Mouse (Mus musculus) left cerebral cortex, postnatal 14 days (tissue): ENCODE measurements around the gene Pilra. TPM values are rescaled to one million over a fixed set of nuclear protein-coding genes. Genes with fewer than 3 reads are reported as not detected.

ENCODE experiments used
- DNase-seq, 2 experiments: peaks; one replicate each; pipeline ENCODE4 v3.0.0; 2021 to 2022; ENCODE audit warnings: low spot score in 2 of 2, mixed read lengths in 1 of 2
- intact Hi-C: fragments of 180-260 bp; cut with DNase I; formaldehyde crosslinking; loops from one replicate; pipeline ENCODE4 v1.15.1; 2025
- total RNA-seq, 2 experiments: library from RNA; stranded (reverse); gene quantifications; 2 replicates each; pipeline ENCODE4 v1.2.3; 2021

The Pilra gene
- total RNA-seq, 2 experiments from 2014 or later = 0.53 to 0.72 TPM

DNA sequence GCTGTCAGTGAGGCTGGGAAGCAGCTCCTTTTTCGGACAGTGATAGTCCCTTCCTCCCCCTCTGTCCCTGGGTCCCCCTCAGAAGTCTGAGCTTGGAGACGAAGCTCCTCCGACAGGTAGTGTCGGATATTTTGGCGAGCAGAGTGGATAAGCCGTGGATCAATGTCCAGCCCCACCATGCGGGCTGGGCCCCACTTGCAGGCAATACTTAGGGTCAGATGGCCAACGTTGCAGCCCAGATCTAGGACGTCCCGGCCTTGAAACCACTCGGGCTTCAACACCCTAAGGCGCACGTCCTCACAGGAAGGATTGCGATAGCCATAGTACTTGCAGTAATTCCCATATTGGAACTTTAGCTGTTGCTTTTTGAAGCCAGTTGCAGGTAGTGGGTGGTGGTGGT lies 51.5 kb downstream of the Pilra start:
- intact Hi-C loops = loop anchor here (10.0 kb wide), 1 partner anchor 330 kb away; the partner anchor contains the start of gene Zscan21
- no peak for DNase-seq

DNA sequence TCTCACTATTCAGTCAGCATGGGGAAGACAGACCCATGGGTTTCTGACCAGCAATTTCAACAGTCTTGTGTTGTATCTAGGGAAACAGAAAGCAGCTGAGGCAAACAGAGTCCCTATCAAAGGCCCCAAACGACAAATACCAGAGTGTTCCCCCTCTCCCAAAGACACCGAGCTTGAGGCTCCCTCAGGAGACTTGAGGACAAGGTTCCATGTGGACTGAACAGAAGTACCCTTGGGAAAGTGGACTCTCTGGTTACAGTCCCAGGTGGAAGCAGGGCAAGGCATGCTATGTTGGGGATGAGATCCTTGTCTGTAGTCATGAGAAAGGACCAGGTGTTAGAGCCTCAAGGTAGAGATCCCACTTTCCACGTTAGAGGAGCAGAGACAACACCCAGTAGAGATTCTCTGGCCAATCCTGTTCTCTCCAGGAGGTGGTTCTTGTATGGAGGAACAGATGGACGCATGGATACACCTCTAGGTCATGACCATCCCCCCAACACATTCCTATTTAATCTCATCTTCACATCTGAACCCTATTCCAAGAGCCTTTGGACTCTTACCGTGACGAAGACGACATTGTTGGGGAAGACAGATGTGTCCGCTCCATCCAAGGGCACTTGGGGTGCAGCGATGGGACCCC lies 52.1 kb downstream of the Pilra start:
- no peak for DNase-seq
- intact Hi-C loops = loop anchor here (10.0 kb wide), 1 partner anchor 331 kb away; the partner anchor contains the start of gene Zscan21

DNA sequence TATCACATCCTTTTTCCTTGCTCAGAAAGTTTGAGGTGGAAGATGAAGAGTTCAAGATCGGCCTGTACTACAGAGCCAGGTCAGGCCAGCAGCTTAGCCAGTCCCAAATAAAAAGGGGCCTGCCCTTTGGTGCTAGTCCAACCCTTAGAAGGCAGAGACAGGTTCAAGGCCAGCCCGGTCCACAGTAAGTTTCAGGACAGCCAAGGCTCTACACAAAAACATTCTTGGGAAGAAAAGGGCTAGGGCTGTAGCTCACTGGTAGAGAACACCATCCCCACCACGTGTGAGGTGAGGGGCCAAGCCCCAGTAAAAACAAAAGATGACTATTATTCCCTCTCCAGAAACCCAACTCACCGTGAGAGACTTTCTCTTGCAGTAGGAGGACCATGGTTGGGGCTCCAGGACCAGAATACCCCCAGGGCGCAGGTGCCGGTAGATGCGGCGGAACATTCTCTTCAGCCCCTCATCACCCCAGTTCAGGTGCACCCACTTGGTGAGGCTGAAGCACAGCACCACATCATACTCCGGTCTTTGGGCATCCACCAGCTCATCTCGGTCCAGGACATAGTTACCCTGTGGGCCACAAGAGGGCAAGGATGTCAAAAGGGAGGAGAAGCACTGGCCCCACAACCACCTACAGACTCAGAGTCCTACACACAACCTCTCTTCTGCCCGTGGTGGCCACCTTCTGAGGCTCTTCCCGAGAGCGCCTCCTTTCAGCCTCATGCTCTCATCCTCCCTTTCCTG lies 53.1 kb downstream of the Pilra start:
- no peak for DNase-seq
- intact Hi-C loops = loop anchor here (10.0 kb wide), 1 partner anchor 332 kb away; the partner anchor contains the start of gene Zscan21

DNA sequence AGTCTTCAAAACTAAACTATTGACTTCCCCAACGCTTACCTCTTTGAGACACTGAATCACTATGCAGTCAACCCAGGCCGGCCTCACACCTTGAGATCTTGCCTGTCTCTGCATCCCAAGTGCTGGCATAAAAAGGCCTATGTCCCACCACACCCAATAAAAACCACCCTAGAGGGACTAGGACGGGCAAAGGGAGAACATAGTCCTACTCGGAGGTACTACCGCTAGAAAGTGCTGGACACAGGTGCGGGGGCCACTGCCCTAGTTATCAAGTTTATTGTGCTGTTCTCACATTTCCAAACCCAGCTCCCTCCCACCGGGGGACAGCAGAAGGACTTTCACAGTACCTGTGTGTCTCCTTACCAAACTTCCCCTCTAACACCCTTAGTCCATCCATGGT lies 54.4 kb downstream of the Pilra start:
- DNase-seq = no peak
- intact Hi-C loops = loop anchor here (10.0 kb wide), 1 partner anchor 333 kb away; the partner anchor contains the start of gene Zscan21

DNA sequence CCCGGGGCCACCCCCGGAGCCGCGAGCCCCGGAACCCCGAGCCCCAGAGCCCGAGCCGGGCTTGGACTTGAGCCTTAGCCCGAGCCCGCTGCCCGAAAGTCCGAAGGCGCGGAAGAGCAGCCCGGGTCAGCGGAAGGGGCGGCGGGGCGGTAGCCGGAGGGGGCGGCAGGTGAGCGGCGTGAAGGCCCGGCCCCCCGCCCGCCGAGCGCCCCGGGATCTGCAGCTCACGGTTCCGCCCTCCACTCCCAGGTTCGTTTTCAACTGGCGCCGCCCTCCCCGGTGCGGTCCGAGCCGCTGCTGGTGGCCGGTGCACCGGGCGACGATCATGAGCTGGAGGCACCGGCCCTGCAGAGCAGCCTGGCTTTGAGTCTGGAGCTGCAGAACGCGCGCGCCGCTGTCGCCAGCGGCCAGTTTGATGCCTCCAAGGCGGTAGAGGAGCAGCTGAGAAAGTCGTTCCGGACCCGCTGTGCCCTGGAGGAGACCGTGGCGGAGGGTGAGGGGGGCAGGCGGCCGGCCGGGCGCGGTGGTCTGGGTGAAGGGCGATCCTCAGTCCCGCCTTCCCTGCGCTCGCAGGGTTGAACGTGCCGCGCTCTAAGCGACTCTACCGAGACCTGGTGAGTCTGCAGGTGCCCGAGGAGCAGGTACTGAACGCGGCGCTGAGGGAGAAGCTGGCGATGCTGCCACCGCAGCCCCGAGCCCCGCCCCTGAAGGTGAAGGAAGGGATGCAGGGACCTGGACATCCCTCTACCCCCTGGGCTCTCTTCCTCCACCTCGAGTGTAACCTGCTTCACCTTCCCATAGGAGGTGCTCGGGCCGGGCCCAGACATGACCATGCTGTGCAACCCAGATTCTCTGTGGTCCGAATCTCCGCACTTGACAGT lies 56.8 kb downstream of the Pilra start:
- intact Hi-C loops = no loop called here
- DNase-seq = no peak

DNA sequence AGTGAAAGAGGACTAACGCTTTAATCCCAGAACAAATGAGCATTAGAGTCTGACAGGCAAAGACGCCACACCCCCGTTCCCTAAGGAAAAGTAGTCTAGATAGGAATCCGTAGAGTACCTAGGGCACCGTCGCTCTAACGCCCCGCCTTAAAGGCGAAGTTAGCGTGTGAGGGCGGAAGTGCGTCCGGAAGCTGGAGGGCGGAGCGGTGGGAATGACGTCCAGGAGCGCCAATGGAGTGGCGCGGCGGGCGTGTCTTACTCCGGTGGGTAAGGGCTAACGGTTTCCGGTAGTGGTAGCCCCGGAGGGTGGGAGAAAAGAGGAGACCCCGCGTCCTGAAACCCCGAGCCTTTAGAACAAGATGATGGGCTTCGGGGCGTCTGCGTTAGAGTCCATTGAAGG lies 57.4 kb downstream of the Pilra start, which contains the start of gene Ppp1r35:
Ppp1r35 (plus strand) TSS at position 215 of the 400 bp plus-strand sequence.
- peak; percentile 96 to 98 for DNase-seq
- intact Hi-C loops = no loop called here

DNA sequence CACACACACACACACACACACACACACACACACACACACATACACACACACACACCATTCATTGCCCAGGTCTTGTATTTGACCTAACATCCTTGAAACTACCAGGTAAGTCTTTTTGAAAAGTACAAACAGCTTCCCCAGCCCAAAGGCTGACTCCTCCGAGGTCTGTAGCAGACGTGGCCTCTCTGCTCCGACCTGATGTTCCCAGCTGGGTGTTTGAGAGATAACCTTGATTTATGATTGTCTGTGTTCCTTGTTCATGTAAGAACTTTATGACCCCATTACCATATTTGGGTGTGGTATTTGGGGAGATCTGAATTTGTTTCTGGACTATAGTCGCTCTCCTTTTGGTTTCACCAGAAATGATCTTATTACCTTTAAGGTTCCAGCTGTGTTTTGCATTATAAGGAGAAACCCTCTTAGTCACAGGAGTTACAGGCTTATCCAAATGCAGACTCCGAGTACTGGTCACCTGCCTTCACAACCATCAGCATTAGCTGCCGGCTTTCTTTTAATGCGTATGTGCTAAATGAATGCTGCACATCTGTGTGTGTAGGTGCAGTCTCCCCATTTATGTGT lies 58.7 kb downstream of the Pilra start:
- DNase-seq = no peak
- intact Hi-C loops = no loop called here

DNA sequence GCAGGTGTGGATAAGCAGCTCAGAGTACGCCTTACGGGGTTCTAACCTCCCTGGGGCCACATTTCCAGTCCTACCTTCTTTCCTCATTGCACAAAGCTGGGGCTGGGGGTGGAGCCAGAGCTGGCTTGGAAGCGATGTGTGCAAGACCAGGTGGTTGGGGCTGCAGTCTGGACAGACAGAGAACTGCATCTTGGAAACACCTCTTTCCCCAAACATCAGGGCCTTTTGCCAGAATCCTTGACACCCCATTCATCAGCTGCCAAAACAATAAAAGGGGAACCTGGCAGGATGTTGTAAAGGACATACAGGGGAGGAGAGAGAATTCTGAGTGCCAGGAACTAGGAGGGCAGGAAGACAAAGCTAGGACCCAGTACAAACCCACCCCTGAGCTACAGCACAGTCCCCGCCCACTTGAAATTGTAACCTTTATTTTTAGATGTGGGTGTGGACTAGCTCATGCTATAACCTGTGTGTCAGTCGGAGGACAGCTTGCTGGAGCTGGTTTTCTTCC lies 59.6 kb downstream of the Pilra start:
- intact Hi-C loops = no loop called here
- DNase-seq = no peak

DNA sequence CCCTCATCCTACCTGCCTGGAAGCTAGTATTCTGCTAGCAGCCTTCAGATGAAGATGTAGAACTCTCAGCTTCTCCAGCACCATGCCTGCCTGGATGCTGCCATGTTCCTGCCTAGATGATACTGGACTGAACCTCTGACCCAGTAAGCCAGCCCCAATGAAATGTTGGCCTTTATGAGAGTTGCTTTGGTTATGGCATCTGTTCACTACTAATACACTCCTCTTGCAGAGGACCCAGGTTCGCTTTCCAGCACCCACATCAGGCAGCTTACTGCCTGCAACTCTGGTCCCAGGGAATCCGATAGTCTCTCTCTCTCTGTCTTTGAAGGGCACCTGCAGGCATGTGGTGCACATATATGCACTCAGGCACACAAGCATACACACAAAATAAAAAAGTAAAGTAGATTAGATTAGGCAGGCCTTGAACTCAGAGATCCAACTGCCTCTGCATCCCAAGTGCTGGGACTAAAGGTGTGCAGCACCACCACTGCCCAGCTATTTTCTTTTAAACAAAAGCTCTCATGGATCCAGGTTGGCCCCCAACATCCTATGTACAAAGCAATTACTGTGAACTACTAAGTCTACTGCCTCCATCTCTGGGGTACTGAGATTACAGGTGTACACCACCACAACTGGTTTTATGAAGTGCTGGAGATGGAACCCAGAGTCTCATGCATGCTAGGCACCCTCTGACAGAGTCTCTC lies 60.3 kb downstream of the Pilra start:
- DNase-seq = no peak
- intact Hi-C loops = no loop called here

DNA sequence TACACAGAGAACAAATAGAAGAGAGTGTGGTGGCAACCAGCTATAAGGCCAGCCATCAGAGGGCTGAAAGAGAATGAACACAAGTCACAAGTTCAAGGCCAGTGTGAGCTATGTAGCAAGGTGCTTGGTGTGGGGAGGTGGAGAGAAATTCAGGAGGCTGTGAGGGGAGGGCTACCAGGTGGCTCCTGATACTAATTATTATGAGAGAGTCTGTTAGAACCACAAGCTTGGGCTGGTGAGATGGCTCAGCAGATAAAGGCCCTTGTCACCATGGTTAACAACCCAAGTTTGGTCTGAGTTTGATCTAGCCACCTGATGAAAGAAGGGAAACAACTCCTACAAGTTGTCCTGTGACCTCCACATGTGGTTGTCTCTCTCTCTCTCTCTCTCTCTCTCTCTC lies 63.3 kb downstream of the Pilra start:
- intact Hi-C loops = no loop called here
- DNase-seq = no peak

Other genes with a start within 250 kb of the Pilra start
- 10 to 100 TPM; 32.7 to 33.5 TPM for gene Mospd3, start 235.2 kb downstream of the Pilra start, total RNA-seq
- gene Pcolce, start 222.5 kb downstream of the Pilra start, total RNA-seq = 10 to 100 TPM; 12.9 to 14.6 TPM
- gene Fbxo24, start 207.3 kb downstream of the Pilra start, total RNA-seq = under 1 TPM in 1 of 2 experiments, not detected in 1; 0.15 TPM
- gene Lrch4, start 207.2 kb downstream of the Pilra start, total RNA-seq = 10 to 100 TPM in 1 of 2 experiments, 1 to 10 TPM in 1; 7.1 to 13.7 TPM
- gene Gm20605, start 207.1 kb downstream of the Pilra start, total RNA-seq = 10 to 100 TPM in 1 of 2 experiments, 1 to 10 TPM in 1; 8.8 to 10.6 TPM
- gene Sap25, start 194.9 kb downstream of the Pilra start, total RNA-seq = 1 to 10 TPM; 1.7 to 4.7 TPM
- gene Irs3, start 190.6 kb downstream of the Pilra start, total RNA-seq = under 1 TPM in 1 of 2 experiments, not detected in 1; 0.27 TPM
- 10 to 100 TPM; 38.7 to 40.8 TPM for gene Agfg2, start 151.6 kb downstream of the Pilra start, total RNA-seq
- gene Nyap1, start 94.7 kb downstream of the Pilra start, total RNA-seq = 10 to 100 TPM; 78.5 to 83.4 TPM
- 100 to 1,000 TPM; 169 to 181 TPM for gene Tsc22d4, start 90.6 kb downstream of the Pilra start, total RNA-seq
- 10 to 100 TPM; 26.0 to 29.2 TPM for gene Ppp1r35, start 57.4 kb downstream of the Pilra start, total RNA-seq
- gene Mepce, start 48.6 kb downstream of the Pilra start, total RNA-seq = 10 to 100 TPM; 29.2 to 30.2 TPM
- 1 to 10 TPM; 4.4 to 7.4 TPM for gene Zcwpw1, start 48.5 kb downstream of the Pilra start, total RNA-seq
- gene Pilrb1, start 21.8 kb upstream of the Pilra start, total RNA-seq = not detected
- gene Pilrb2, start 35.5 kb upstream of the Pilra start, total RNA-seq = not detected
- gene Cyp3a13, start 85.3 kb upstream of the Pilra start, total RNA-seq = under 1 TPM in 1 of 2 experiments, not detected in 1; 0.15 TPM
- gene Gjc3, start 126.8 kb upstream of the Pilra start, total RNA-seq = 10 to 100 TPM; 12.4 to 14.7 TPM
- gene Azgp1, start 145.2 kb upstream of the Pilra start, total RNA-seq = not detected
- gene Smok3a, start 185.0 kb upstream of the Pilra start, total RNA-seq = not detected
- gene Smok3b, start 185.1 kb upstream of the Pilra start, total RNA-seq = not detected
- gene Smok3c, start 216.9 kb upstream of the Pilra start, total RNA-seq = not detected
- 10 to 100 TPM; 39.2 to 40.4 TPM for gene Zkscan1, start 248.8 kb upstream of the Pilra start, total RNA-seq